Mouse (Mus musculus): ENCODE data around the gene Atp6v1g1. TPM values are rescaled to one million over a fixed set of nuclear protein-coding genes. Genes with fewer than 3 reads are reported as not detected.

The Atp6v1g1 gene
- total RNA-seq, 2 experiments from 2014 or later = 119 to 128 TPM

DNA sequence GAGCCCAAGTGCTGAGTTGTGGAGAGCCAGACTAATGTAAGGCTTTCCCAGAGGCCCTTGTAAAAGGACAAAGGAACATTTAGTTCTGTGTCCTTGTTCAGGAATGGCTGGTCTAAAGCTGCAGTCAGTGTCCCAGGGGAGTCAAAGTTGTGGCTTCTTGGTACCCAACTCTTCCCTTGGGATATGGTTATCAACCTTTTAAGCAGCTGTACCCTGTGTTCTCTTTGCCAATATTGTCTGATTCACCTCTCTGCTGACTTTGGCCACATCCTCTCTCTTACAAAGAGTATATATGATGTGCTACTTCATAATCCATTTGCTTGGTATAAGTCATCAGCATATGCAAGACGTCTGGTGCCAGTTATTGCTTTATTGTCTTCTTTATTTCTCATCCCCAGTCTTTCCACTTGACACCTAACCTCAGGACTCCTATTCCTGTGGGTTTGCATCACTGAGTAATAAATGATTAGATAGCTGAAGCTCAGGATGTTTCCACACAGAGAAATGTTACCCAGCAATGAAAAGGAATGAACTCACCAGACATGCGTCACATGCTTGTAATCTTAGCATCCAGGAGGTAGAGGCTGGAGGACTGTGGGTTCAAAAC, 22.7 kb upstream of the Atp6v1g1 start:
- Histone ChIP-seq H3K27ac (no peak overlapping the region), H3K4me3 (no peak overlapping the region)
- DNase-seq (ENCODE audit: low spot score in 2 of 2) = no peak
- no peak for TF ChIP-seq CTCF (conservative IDR thresholded peaks at IDR 0.05)

GRCm38 (mm10) chr4:63525514-63525913, 19.1 kb upstream of the Atp6v1g1 start:
- DNase-seq (ENCODE audit: low spot score in 2 of 2) = no peak
- Histone ChIP-seq H3K27ac (no peak overlapping the region), H3K4me3 (no peak overlapping the region)
- no peak for TF ChIP-seq CTCF (conservative IDR thresholded peaks at IDR 0.05)

DNA sequence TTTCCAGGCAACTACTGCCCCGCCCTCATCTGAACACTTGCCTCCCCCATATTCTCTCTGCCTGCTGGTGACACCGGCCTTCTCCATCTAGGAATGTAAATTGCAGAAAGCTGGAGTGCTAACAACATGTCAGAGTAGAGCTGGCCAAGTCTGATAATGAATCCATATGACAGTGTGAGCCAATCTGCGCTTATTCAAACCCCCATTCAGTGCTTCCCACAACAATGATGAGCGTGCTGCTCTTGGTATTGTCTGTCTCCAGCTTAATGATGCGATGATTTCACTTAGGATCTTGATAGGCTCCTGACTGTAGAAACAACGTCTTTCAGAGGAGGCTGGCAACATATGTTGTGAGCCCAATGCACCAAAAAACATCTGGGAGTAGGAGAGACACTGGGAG, 15.6 kb upstream of the Atp6v1g1 start:
- peak overlapping the region; percentile 15; the same call in 1 of the 2 replicates for H3K27ac ChIP-seq
- peak; percentile 66 to 90 for DNase-seq (ENCODE audit: low spot score in 2 of 2)
- H3K4me3 ChIP-seq = no peak overlapping the region
- no peak for TF ChIP-seq CTCF (conservative IDR thresholded peaks at IDR 0.05)

DNA sequence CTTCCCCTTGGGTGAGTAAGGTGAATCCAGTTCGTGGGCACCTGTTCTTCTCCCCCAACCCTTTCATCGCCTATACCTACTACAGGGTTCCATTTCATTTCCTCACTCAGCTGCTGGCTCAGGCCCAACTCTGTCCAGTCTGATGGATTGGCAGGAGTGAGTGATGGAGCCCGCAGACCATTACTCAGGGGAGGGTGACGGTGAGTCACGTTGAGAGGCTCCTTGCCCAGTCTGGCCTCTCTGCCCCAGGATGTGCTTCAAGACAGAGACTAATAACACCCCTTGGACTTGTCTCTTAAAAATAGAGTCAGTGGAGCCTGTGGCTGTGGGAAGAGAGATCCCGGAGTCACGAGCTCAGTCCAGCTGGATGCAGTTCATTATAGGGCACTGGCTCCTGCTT, 14.2 kb upstream of the Atp6v1g1 start:
- no peak for DNase-seq (ENCODE audit: low spot score in 2 of 2)
- Histone ChIP-seq H3K27ac (no peak overlapping the region), H3K4me3 (no peak overlapping the region)
- TF ChIP-seq CTCF (conservative IDR thresholded peaks at IDR 0.05) = no peak

GRCm38 (mm10) chr4:63537602-63538001, 7.0 kb upstream of the Atp6v1g1 start:
- no peak for TF ChIP-seq CTCF (conservative IDR thresholded peaks at IDR 0.05)
- H3K4me3 ChIP-seq = no peak overlapping the region
- no peak overlapping the region for H3K27ac ChIP-seq
- DNase-seq (ENCODE audit: low spot score in 2 of 2) = no peak

DNA sequence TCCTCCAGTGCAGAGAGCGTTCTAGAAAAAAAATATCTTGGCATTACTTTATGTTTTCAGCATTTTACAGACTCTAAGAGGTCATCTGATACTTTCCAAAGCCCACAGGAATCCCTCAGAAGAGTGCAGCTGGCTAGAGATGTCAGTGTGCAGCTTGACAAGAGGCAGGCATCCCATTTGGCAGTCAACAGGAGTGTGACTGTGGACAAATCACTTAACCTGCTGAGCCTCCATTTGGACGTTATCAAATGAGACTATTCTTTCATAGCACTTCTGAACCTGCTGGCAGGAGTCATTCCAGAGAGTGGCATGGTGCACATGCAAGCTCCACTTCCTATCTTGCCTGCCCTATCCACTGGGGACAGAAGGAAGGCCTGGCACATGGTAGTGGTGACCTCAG, 2.4 kb upstream of the Atp6v1g1 start:
- no peak for TF ChIP-seq CTCF (conservative IDR thresholded peaks at IDR 0.05)
- no peak overlapping the region for H3K4me3 ChIP-seq
- no peak for DNase-seq (ENCODE audit: low spot score in 2 of 2)
- H3K27ac ChIP-seq = no peak overlapping the region

- TF ChIP-seq CTCF (conservative IDR thresholded peaks at IDR 0.05) = peak; percentile 31
- peak overlapping the region; percentile 45 for H3K4me3 ChIP-seq
- H3K27ac ChIP-seq = peak overlapping the region; percentile 71
- DNase-seq (ENCODE audit: low spot score in 2 of 2) = no peak
These were observed 652 bp upstream of the Atp6v1g1 start for GRCm38 (mm10) chr4:63543746-63544493.

GRCm38 (mm10) chr4:63545231-63545958, 823 bp downstream of the Atp6v1g1 start:
- no peak for TF ChIP-seq CTCF (conservative IDR thresholded peaks at IDR 0.05)
- Histone ChIP-seq H3K27ac (peak overlapping the region; percentile 95), H3K4me3 (peak overlapping the region; percentile 70)
- no peak for DNase-seq (ENCODE audit: low spot score in 2 of 2)

GRCm38 (mm10) chr4:63546441-63547055, 2.0 kb downstream of the Atp6v1g1 start:
- H3K27ac ChIP-seq = no peak overlapping the region; the same call in 1 of the 2 replicates
- no peak for DNase-seq (ENCODE audit: low spot score in 2 of 2)
- TF ChIP-seq CTCF (conservative IDR thresholded peaks at IDR 0.05) = no peak
- peak overlapping the region; percentile 70; the same call in 1 of the 2 replicates for H3K4me3 ChIP-seq

- no peak for TF ChIP-seq CTCF (conservative IDR thresholded peaks at IDR 0.05)
- DNase-seq (ENCODE audit: low spot score in 2 of 2) = no peak
- H3K27ac ChIP-seq = no peak overlapping the region
- no peak overlapping the region for H3K4me3 ChIP-seq
These were observed 3.2 kb downstream of the Atp6v1g1 start for GRCm38 (mm10) chr4:63547799-63548198.

- no peak overlapping the region for H3K4me3 ChIP-seq
- no peak overlapping the region for H3K27ac ChIP-seq
- TF ChIP-seq CTCF (conservative IDR thresholded peaks at IDR 0.05) = peak; percentile 48
- DNase-seq (ENCODE audit: low spot score in 2 of 2) = no peak
These were observed 3.9 kb downstream of the Atp6v1g1 start for GRCm38 (mm10) chr4:63548491-63548890.

DNA sequence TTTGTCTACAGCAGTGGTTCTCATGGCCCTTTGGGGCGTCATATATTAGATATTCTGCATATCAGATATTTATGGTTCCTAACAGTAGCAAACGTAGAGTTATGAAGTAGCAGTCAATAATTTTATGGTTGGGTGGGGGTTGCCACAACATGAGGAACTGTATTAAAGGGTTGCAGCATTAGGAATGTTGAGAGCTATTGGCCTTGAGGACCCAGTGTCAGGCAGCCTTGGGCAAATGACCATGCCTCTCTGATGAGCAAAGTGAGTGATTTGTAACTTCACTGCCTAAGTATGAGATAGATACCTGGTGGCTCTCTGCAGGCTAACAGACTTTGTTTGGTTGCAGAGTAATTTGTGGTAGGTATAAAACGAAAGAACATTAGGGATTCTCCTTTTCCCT, 6.3 kb downstream of the Atp6v1g1 start:
- TF ChIP-seq CTCF (conservative IDR thresholded peaks at IDR 0.05) = no peak
- no peak for DNase-seq (ENCODE audit: low spot score in 2 of 2)
- H3K27ac ChIP-seq = no peak overlapping the region
- no peak overlapping the region for H3K4me3 ChIP-seq

DNA sequence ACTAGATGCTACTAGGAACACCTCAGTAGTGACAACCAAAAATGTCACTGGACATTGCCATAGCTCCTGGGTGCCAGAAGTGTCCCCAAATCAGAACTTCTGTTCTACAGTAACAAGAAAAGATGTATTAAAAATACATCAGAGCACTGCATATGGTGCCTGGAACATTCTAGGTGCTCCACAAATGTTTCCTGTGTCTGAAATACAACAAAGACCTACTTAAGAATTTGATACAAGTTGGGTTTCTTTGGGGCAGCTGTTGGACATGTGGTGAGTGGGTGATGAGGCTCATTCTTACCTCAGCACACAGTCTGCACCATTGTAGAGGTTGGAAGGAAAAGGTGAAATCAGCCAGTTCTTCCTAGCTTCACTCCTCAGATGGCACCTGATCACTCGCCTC, 8.3 kb downstream of the Atp6v1g1 start:
- no peak overlapping the region for H3K4me3 ChIP-seq
- TF ChIP-seq CTCF (conservative IDR thresholded peaks at IDR 0.05) = no peak
- H3K27ac ChIP-seq = no peak overlapping the region
- no peak for DNase-seq (ENCODE audit: low spot score in 2 of 2)

Measured in layer of hippocampus, adult 2 months (tissue).